ENCODE assay signal across 16 mouse cellular contexts in the genomic region with DNA sequence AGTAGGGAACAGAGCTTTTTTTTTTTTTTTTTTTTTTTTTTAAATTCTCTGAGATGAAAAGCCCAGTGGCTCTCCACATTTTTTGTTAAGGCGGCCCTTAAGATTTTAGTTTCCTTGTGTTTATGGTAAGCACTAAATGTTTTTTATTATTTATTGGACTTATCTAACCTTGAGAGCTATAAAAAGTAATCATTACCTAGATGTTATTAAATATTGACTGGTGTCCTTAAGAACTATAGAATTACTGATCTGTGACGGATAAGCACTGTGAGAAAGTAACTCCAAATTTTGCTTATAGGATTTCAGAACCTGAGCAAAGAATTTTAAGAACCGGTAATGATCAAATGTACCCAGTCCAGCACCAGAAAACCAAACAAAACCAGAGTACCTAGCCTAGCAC.
"Had no signal": no experiment of that assay in that cellular context is flagged by ENCODE, and none has a peak within 500 bp of the region (broad histone marks: within the 10 kb centered on the region; RNA-seq: fewer than 3 reads in every experiment).

No protein-coding gene starts in this region.

- H3K4me3 ChIP-seq: neural tube, embryonic 13.5 days; neural tube, embryonic 15.5 days; stomach, embryonic 15.5 days had no signal

- H3K4me1 ChIP-seq: neural tube, embryonic 13.5 days; neural tube, embryonic 15.5 days; stomach, embryonic 15.5 days had no signal

- H3K27ac ChIP-seq: neural tube, embryonic 13.5 days; neural tube, embryonic 15.5 days; stomach, embryonic 15.5 days; stomach, postnatal 0 days had no signal

- H3K9me3 ChIP-seq: neural tube, embryonic 13.5 days; neural tube, embryonic 15.5 days; stomach, embryonic 15.5 days had no signal

- DNase-seq: retina, postnatal 1 day; right cerebral cortex, adult 18-20 months; right cerebral cortex, postnatal 14 days; right cerebral cortex, postnatal 25 days; right cerebral cortex, postnatal 4 days; spleen, adult 18-20 months; thymus, adult 18-20 months; thymus, adult 2 months; thymus, postnatal 14 days; thymus, postnatal 25 days; thymus, postnatal 36 days; thymus, postnatal 4 days had no signal

- H3K36me3 ChIP-seq: neural tube, embryonic 13.5 days; neural tube, embryonic 15.5 days; stomach, embryonic 15.5 days had no signal

- H3K27me3 ChIP-seq: neural tube, embryonic 13.5 days; neural tube, embryonic 15.5 days; stomach, embryonic 15.5 days had no signal

- H3K9ac ChIP-seq: neural tube, embryonic 13.5 days; neural tube, embryonic 15.5 days; stomach, embryonic 15.5 days had no signal

- H3K4me2 ChIP-seq: neural tube, embryonic 13.5 days; neural tube, embryonic 15.5 days; stomach, embryonic 15.5 days had no signal
